Mouse (Mus musculus): ENCODE results near the gene Fto. TPM values are rescaled to one million over a fixed set of nuclear protein-coding genes. Genes with fewer than 3 reads are reported as not detected.

Fto gene
- polyA plus RNA-seq, 1 experiment from 2014 or later = 43.5 TPM

GRCm38 (mm10) chr8:91612387-91613130 lies 299.2 kb downstream of the Fto start:
- Histone ChIP-seq H3K36me3 (ENCODE audit: inconsistent target) (no peaks in the 10 kb centered on the region), H3K4me3 (ENCODE audit: inconsistent target) (no peak overlapping the region), H3K27ac (no peak overlapping the region), H3K79me2 (ENCODE audit: inconsistent target) (no peaks in the 10 kb centered on the region)
- WGBS (ENCODE audit: missing documents) = 90% methylated on average over 18 of the region's 18 CpGs

GRCm38 (mm10) chr8:91613603-91614002 lies 300.3 kb downstream of the Fto start:
- H3K4me3 ChIP-seq (ENCODE audit: inconsistent target) = no peak overlapping the region
- WGBS (ENCODE audit: missing documents) = 68% methylated on average over 9 of the region's 9 CpGs
- H3K36me3 ChIP-seq (ENCODE audit: inconsistent target) = no peaks in the 10 kb centered on the region
- H3K79me2 ChIP-seq (ENCODE audit: inconsistent target) = no peaks in the 10 kb centered on the region
- no peak overlapping the region for H3K27ac ChIP-seq

- Histone ChIP-seq H3K4me3 (ENCODE audit: inconsistent target) (no peak overlapping the region), H3K27ac (no peak overlapping the region), H3K79me2 (ENCODE audit: inconsistent target) (no peaks in the 10 kb centered on the region), H3K36me3 (ENCODE audit: inconsistent target) (no peaks in the 10 kb centered on the region)
- 90% methylated on average over 8 of the region's 8 CpGs for WGBS (ENCODE audit: missing documents)
Measured at GRCm38 (mm10) chr8:91615196-91615595, 301.9 kb downstream of the Fto start.

GRCm38 (mm10) chr8:91615781-91616683 lies 302.7 kb downstream of the Fto start:
- H3K27ac ChIP-seq = no peak overlapping the region
- no peak overlapping the region for H3K4me3 ChIP-seq (ENCODE audit: inconsistent target)
- no peaks in the 10 kb centered on the region for H3K36me3 ChIP-seq (ENCODE audit: inconsistent target)
- 93% methylated on average over 11 of the region's 11 CpGs for WGBS (ENCODE audit: missing documents)
- no peaks in the 10 kb centered on the region for H3K79me2 ChIP-seq (ENCODE audit: inconsistent target)

- 93% methylated on average over 5 of the region's 5 CpGs for WGBS (ENCODE audit: missing documents)
- H3K27ac ChIP-seq = no peak overlapping the region
- no peaks in the 10 kb centered on the region for H3K36me3 ChIP-seq (ENCODE audit: inconsistent target)
- H3K79me2 ChIP-seq (ENCODE audit: inconsistent target) = no peaks in the 10 kb centered on the region
- H3K4me3 ChIP-seq (ENCODE audit: inconsistent target) = no peak overlapping the region
Measured at GRCm38 (mm10) chr8:91617772-91618171, 304.4 kb downstream of the Fto start.

- no peaks in the 10 kb centered on the region for H3K79me2 ChIP-seq (ENCODE audit: inconsistent target)
- no peak overlapping the region for H3K4me3 ChIP-seq (ENCODE audit: inconsistent target)
- H3K36me3 ChIP-seq (ENCODE audit: inconsistent target) = no peaks in the 10 kb centered on the region
- WGBS (ENCODE audit: missing documents) = 97% methylated on average over 12 of the region's 12 CpGs
- H3K27ac ChIP-seq = no peak overlapping the region
Measured at GRCm38 (mm10) chr8:91622757-91623156, 309.4 kb downstream of the Fto start.

- Histone ChIP-seq H3K36me3 (ENCODE audit: inconsistent target) (no peaks in the 10 kb centered on the region), H3K79me2 (ENCODE audit: inconsistent target) (no peaks in the 10 kb centered on the region), H3K4me3 (ENCODE audit: inconsistent target) (no peak overlapping the region), H3K27ac (no peak overlapping the region)
- 90% methylated on average over 16 of the region's 18 CpGs for WGBS (ENCODE audit: missing documents)
Measured at GRCm38 (mm10) chr8:91625686-91626558, 312.6 kb downstream of the Fto start.

GRCm38 (mm10) chr8:91629594-91629993 lies 316.3 kb downstream of the Fto start:
- 33% methylated on average over 14 of the region's 14 CpGs for WGBS (ENCODE audit: missing documents)
- Histone ChIP-seq H3K79me2 (ENCODE audit: inconsistent target) (no peaks in the 10 kb centered on the region), H3K27ac (no peak overlapping the region), H3K4me3 (ENCODE audit: inconsistent target) (no peak overlapping the region), H3K36me3 (ENCODE audit: inconsistent target) (no peaks in the 10 kb centered on the region)

- 94% methylated on average over 16 of the region's 16 CpGs for WGBS (ENCODE audit: missing documents)
- H3K27ac ChIP-seq = no peak overlapping the region
Measured at GRCm38 (mm10) chr8:91630320-91631033, 317.2 kb downstream of the Fto start.

GRCm38 (mm10) chr8:91632411-91632810 lies 319.1 kb downstream of the Fto start:
- WGBS (ENCODE audit: missing documents) = 97% methylated on average over 8 of the region's 8 CpGs
- no peaks in the 10 kb centered on the region for H3K36me3 ChIP-seq (ENCODE audit: inconsistent target)
- H3K27ac ChIP-seq = no peak overlapping the region
- H3K79me2 ChIP-seq (ENCODE audit: inconsistent target) = no peaks in the 10 kb centered on the region
- H3K4me3 ChIP-seq (ENCODE audit: inconsistent target) = no peak overlapping the region

More at GRCm38 (mm10) chr8:91630320-91631033, 317.2 kb downstream of the Fto start:
- no peaks in the 10 kb centered on the region for H3K79me2 ChIP-seq (ENCODE audit: inconsistent target)
- H3K36me3 ChIP-seq (ENCODE audit: inconsistent target) = no peaks in the 10 kb centered on the region
- no peak overlapping the region for H3K4me3 ChIP-seq (ENCODE audit: inconsistent target)

GRCm38 (mm10) chr8:91635406-91635805 lies 322.1 kb downstream of the Fto start:
- Histone ChIP-seq H3K4me3 (ENCODE audit: inconsistent target) (no peak overlapping the region), H3K79me2 (ENCODE audit: inconsistent target) (no peaks in the 10 kb centered on the region)
- 90% methylated on average over 4 of the region's 4 CpGs for WGBS (ENCODE audit: missing documents)

GRCm38 (mm10) chr8:91636887-91637286 lies 323.6 kb downstream of the Fto start:
- Histone ChIP-seq H3K79me2 (ENCODE audit: inconsistent target) (no peaks in the 10 kb centered on the region), H3K27ac (no peak overlapping the region), H3K4me3 (ENCODE audit: inconsistent target) (no peak overlapping the region), H3K36me3 (ENCODE audit: inconsistent target) (no peaks in the 10 kb centered on the region)
- WGBS (ENCODE audit: missing documents) = 93% methylated on average over 6 of the region's 6 CpGs

More at GRCm38 (mm10) chr8:91635406-91635805, 322.1 kb downstream of the Fto start:
- no peaks in the 10 kb centered on the region for H3K36me3 ChIP-seq (ENCODE audit: inconsistent target)
- H3K27ac ChIP-seq = no peak overlapping the region

GRCm38 (mm10) chr8:91637684-91638083 lies 324.4 kb downstream of the Fto start:
- Histone ChIP-seq H3K27ac (no peak overlapping the region), H3K36me3 (ENCODE audit: inconsistent target) (no peaks in the 10 kb centered on the region), H3K79me2 (ENCODE audit: inconsistent target) (no peaks in the 10 kb centered on the region), H3K4me3 (ENCODE audit: inconsistent target) (no peak overlapping the region)
- WGBS (ENCODE audit: missing documents) = 95% methylated on average over 9 of the region's 9 CpGs

GRCm38 (mm10) chr8:91638256-91638655 lies 324.9 kb downstream of the Fto start:
- Histone ChIP-seq H3K36me3 (ENCODE audit: inconsistent target) (no peaks in the 10 kb centered on the region), H3K4me3 (ENCODE audit: inconsistent target) (no peak overlapping the region), H3K79me2 (ENCODE audit: inconsistent target) (no peaks in the 10 kb centered on the region), H3K27ac (no peak overlapping the region)
- 94% methylated on average over 12 of the region's 12 CpGs for WGBS (ENCODE audit: missing documents)
